Mouse (Mus musculus): ENCODE measurements at regions not wholly inside any gene's neighbourhood (a gene's known extent, or its start where the extent isn't known, plus 50 kb on each side); places are given as distances from the start of the nearest gene placed in this dataset.

- TF ChIP-seq POLR2A (IDR thresholded peaks at IDR 0.05; ENCODE audit: low read depth, low read length): no peak
- no peak for TF ChIP-seq CTCF (conservative IDR thresholded peaks at IDR 0.05; ENCODE audit: insufficient read depth, insufficient read length, low read depth, low read length)
Measured at GRCm38 (mm10) chr1:92714725-92715324, 66.2 kb upstream of the Otos start.
